Mouse (Mus musculus) urinary bladder, postnatal 10 days (tissue): ENCODE results near the gene Spata32.
"Not testable (repeated sequence)": the region's sequence is repeated elsewhere in the genome, so short reads cannot be mapped to it uniquely, and the experiment has no call there.

ENCODE experiments used
- DNase-seq: peaks from one replicate; pipeline ENCODE4 v3.0.0; 2022; ENCODE audit warnings: low spot score

Spata32 gene

DNA sequence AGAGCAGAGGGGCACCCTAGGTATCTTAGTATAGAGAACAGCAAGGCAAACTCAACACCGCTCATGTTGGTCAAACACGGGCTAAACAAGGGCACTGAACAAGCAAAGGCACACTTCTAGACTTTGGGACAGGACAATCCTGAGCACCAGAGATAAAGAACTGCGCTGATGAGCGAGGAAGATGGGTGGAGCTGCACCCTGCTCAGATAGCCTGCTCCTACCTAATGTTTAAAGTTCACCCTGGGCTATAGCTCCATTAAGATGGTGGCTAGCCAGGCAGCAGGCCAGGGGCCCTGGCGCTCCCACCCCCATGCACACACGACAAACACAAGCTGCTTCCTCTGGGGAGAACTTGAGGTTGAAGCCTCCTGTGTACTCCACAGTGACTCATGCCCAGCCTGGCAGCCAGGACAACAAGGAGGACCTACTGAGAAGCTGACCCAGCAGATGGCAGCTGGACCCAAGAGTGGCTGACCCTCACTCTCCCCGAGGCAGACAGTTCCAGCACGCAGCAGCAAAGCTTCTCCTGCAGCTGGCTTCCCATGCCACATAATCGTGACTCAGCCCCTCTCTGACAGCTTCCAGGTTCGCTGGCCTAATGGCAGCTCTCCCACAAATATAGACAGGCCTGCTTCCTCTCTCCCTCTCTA is 28.0 kb upstream of the Spata32 start:
- DNase-seq = no peak

- no peak for DNase-seq
These were observed 26.6 kb upstream of the Spata32 start for GRCm38 (mm10) chr11:103244856-103245255.

DNA sequence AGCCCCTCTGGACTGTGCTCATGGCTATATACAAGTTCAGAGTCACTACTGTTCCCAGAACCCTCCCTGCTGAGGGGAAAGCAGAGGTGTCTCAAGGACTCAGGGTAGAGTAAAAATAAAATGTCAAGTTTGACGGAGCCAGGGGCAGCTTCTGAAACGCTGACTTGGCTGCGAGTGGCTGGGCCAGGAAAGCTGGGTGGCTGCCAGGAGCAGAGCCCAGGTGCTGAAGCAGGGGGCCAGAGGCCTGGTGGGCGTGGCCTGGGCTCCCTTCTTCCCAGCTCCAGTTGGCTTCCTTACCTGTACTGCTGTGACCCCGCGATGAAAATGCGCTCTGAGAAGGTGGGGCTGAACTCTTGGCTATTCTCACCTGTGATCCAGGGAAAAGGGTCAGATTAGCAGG is 22.5 kb upstream of the Spata32 start:
- no peak for DNase-seq

- DNase-seq = no peak
These were observed 19.5 kb upstream of the Spata32 start for GRCm38 (mm10) chr11:103237757-103238156.

DNA sequence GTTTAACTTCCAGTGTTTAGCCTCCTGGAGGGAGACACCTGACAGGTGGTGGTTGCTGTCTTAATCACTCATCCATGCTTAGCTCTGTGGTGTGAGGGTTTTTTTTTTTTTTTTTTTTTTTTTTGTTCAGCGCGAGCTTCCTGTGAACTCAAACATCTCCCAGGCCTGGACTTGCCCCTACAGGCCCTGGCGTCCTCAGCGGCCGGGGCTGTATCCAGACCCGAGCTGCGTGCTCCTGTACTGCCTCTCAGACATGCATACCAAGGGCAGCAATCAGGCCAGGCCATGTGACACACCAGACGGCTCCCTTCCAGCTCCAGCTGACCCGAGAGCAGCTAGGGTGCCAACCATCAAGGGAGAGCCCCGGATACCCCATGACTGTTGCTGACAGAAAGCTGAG is 18.7 kb upstream of the Spata32 start:
- DNase-seq = no peak

GRCm38 (mm10) chr11:103236431-103236830 is 18.2 kb upstream of the Spata32 start:
- DNase-seq = no peak

DNA sequence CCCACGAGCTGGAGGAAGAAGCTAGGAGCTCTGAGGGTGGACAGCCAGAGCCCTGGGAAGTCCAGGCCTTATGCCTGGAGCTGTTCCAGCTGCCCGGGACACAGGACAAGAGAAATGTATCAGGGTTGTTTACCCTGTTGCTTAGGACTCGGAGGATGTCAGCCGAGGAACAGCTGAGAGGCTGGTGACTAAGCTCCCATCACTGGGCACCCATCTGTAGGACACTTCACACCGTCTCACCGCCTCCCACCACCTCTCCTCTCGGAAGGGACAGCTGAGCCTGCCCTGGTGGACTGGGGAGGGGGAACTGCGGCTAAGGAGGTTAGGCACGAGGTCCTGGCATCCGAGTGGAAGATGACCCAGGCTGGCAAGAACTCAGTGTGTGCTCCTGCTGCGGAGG is 17.5 kb upstream of the Spata32 start:
- DNase-seq = no peak

- no peak for DNase-seq
These were observed 16.2 kb upstream of the Spata32 start for GRCm38 (mm10) chr11:103234447-103234846.

DNA sequence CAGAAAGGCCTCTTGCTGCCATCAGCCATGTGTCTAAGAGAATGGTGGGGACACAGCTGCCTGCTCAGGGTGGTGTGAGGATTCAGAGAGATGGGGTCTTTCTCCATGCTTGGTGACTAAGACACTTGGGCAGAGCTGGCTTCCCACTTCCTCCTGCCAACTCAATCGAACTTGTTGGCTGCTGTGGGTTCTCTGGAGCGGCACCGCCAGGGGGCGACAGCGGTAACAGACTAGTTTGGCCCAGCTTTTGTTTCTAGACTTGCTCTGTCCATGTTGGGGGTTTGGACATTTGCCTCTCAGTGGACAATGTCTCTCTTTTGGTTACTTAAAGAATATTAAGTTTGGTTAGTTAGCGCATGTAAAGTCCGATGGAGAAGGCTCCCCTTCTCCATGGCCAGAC is 14.7 kb upstream of the Spata32 start:
- peak; percentile 51 for DNase-seq

GRCm38 (mm10) chr11:103231367-103231766 is 13.1 kb upstream of the Spata32 start:
- no peak for DNase-seq

- no peak for DNase-seq
These were observed 12.4 kb upstream of the Spata32 start for GRCm38 (mm10) chr11:103230626-103231025.

- no peak for DNase-seq
These were observed 11.4 kb upstream of the Spata32 start for GRCm38 (mm10) chr11:103229608-103230007.

DNA sequence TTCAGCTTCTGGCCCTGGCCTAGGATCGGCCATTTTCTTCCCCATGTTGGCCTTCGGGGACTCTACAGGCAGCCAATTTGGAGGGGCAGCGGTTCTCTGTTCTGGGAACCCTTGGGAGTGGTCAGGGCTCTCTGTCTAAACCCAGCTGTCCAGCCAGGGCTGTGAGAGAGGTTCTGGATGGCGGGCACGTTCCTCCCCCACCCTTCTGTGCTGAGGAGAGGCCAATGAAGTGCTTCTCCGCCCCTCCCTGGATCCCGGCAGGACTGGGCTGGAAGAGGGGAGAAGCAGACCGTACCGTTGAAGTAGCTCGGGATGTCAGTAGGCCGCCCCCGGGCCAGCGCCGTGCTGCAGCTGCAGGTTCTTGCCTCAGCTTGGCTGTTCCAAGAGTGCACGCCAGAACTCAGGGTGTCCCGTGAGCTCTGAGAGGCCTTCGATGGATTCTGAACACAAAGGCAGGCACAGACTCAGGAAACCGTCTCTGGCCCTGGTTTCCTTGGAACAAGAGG is 5.8 kb upstream of the Spata32 start:
- DNase-seq = no peak

- no peak for DNase-seq
These were observed 5.2 kb upstream of the Spata32 start for GRCm38 (mm10) chr11:103223444-103223843.

GRCm38 (mm10) chr11:103222718-103223117 is 4.5 kb upstream of the Spata32 start:
- DNase-seq = not testable (repeated sequence)

DNA sequence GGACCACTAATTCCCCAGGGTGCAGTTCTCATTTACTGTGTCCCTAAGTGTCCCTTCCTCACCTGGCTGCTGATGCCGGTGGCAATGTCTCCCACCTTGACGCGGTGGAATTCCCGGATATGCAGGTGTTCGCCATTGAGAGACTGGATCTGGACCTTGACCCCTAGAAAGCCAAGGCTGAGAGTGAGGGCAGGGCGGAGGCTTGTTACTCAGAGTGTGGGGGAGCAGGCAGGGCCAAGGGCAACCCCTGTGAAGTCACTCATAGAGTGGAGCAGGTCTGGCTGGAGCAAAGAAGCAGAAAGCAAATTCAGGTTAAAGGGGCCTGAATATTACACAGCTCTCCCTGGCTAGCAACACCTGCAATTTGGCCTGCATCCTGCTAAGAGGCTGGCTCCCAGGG is 3.2 kb upstream of the Spata32 start:
- DNase-seq = no peak

DNA sequence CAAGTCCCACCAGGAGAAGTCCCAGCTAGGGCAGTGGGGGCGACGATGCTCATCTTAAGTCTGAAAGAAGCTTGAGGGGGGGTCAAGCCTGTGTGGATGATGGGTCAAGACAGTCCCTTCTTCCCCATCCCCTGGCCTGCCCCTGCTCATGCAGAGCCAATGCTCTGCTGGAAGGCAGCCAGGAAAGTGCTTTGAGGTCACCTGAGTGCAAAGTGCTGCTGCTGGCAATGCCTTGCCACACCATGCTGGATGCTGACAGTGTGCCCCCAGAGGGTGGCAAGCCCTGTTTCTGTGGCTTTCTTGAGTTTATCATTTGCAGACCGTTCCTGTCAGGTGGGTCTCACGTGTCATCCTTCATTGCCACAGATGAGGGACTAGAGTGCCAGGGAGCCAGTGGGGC is 1.8 kb upstream of the Spata32 start:
- no peak for DNase-seq

- no peak for DNase-seq
These were observed 1.0 kb upstream of the Spata32 start for GRCm38 (mm10) chr11:103219259-103219658.

- DNase-seq = no peak
These were observed 277 bp upstream of the Spata32 start for GRCm38 (mm10) chr11:103218517-103218901.

DNA sequence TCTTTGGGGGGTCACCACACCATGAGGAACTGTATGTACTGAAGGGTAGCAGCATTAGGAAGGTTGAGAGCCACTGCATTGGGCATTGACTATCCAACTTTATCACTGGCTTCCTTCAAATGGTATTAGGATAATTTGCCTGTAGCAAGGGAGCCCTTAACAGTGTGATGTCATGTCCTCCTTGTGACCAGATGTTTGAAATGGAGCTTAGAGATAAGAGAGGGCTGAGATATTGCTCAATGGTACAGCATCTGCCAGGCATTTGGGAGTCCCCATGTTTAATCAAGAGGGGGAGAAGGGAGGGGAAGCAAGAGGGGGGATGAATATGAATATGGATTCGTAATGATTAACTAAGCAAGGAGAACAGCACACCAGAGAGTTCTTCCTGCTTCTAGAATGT is 2.9 kb downstream of the Spata32 start:
- no peak for DNase-seq

GRCm38 (mm10) chr11:103213712-103214111 is 4.5 kb downstream of the Spata32 start:
- DNase-seq = no peak

DNA sequence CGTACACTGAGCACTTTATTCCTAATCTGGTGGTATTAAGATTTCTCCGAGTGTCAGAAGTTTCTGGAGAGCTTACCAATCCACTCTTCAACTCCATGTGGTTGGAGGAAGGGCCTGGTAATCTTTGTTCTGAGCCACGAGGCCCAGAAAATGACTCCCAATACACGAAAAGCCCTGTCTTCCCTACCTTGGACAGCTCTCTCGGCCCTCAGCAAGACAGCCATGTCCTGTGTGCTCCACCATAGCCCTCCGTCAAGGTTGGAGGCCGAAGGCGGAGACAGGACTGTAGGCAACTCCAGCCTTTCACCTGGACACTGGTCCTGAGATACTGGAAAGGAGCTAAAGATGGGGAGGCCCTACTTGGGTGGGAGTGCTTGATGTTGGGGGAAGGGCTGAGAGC is 7.9 kb downstream of the Spata32 start:
- no peak for DNase-seq

DNA sequence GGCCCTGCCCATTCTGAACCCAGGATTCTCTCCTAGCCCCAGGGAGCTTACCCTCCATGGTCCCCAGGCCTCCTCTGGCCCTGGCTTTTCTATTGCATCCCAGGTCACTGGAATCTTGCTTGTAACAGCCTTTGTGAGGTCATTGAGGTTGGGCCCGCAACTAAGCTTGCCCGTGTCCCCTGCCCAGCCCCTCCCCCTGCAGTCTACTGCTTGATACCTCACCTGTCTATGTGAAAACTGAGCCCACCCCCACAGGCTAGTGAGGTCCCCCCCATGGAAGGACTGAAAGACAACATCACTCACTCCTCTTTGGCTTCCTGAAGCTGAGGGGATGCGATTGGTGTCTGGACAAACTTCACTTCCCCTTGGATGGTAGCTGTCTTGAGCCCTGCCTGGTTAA is 9.8 kb downstream of the Spata32 start, which contains the start of gene 1700023F06Rik:
Gene 1700023F06Rik (minus strand): TSS at position 101 of the 400 bp plus-strand sequence.
- DNase-seq = no peak

- DNase-seq = no peak
These were observed 12.0 kb downstream of the Spata32 start for GRCm38 (mm10) chr11:103206203-103206602.
